Mouse (Mus musculus) limb, embryonic 10.5 days (tissue): ENCODE data around the gene Rarres2. TPM values are rescaled to one million over a fixed set of nuclear protein-coding genes. Genes with fewer than 3 reads are reported as not detected.

Source experiments
- DNase-seq: peaks from one replicate; pipeline ENCODE4 v3.0.0-alpha.2; 2017; ENCODE audit warnings: low spot score
- H3K27ac ChIP-seq: fragments of 300-500 bp; sonication (generic); 2 replicates; pipeline ENCODE4 v1.5.1; 2016; ENCODE audit warnings: mild to moderate bottlenecking
- H3K27me3 ChIP-seq: fragments of 300-500 bp; sonication (generic); 2 replicates; pipeline ENCODE4 v1.6.1; 2016; ENCODE audit warnings: low read depth, mild to moderate bottlenecking; ENCODE audit not compliant: poor library complexity, severe bottlenecking
- H3K36me3 ChIP-seq: fragments of 300-500 bp; sonication (generic); 2 replicates; pipeline ENCODE4 v1.6.1; 2016; ENCODE audit warnings: mild to moderate bottlenecking, moderate library complexity
- H3K4me1 ChIP-seq: fragments of 300-500 bp; sonication (generic); 2 replicates; pipeline ENCODE4 v1.6.1; 2016
- H3K4me3 ChIP-seq: fragments of 300-500 bp; sonication (generic); 2 replicates; pipeline ENCODE4 v1.5.1; 2016; ENCODE audit warnings: mild to moderate bottlenecking, moderate library complexity
- H3K9me3 ChIP-seq: fragments of 300-500 bp; sonication (generic); replicated peaks from 2 replicates; pipeline ENCODE4 v1.6.1; 2016; ENCODE audit warnings: mild to moderate bottlenecking
- WGBS: fragments of 180-500 bp; shearing (Covaris S2); methylation state at CpG from one replicate; pipeline ENCODE4 v1.1.7; 2016; 5-methylcytosine and 5-hydroxymethylcytosine counted together
- polyA plus RNA-seq: library from polyadenylated mRNA; unstranded; fragments of >200 nt; fragmentation: Nextera tagmentation; extraction: Ambion mirVana; gene quantifications from 2 replicates; pipeline ENCODE4 v1.2.1, GENCODE M21; 2016

Rarres2 gene
- polyA plus RNA-seq, 1 experiment from 2014 or later = 6.1 TPM

DNA sequence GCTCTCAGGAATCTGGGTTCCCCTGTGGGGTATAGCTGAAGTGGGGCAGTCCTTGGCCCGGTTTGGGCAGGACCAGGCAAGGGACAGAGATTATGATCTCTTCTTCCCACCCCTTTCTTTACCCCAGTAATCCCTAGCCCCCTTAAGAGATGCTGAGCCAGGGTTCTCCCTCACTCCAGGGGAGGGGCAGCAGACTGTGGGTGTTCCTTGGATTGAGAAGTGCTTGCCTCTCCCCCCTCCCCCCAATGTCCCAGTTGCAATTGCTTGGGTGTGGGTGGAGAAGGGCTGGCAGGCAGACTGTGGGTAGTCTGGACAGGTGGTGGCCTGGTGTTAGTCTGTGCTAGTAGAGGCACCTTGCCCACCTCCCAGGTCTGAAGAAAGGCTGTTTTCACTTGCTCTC lies 22.7 kb upstream of the Rarres2 start:
- peaks cover 25% of the 10 kb centered on the region for H3K4me1 ChIP-seq
- H3K27me3 ChIP-seq = no peaks in the 10 kb centered on the region
- 60% methylated on average over 1 of the region's 1 CpGs for WGBS
- H3K9me3 ChIP-seq = peaks cover 22% of the 10 kb centered on the region
- DNase-seq = no peak
- H3K27ac ChIP-seq = peak overlapping the region; percentile 97
- peaks cover 54% of the 10 kb centered on the region for H3K36me3 ChIP-seq
- H3K4me3 ChIP-seq = peak overlapping the region; percentile 90

DNA sequence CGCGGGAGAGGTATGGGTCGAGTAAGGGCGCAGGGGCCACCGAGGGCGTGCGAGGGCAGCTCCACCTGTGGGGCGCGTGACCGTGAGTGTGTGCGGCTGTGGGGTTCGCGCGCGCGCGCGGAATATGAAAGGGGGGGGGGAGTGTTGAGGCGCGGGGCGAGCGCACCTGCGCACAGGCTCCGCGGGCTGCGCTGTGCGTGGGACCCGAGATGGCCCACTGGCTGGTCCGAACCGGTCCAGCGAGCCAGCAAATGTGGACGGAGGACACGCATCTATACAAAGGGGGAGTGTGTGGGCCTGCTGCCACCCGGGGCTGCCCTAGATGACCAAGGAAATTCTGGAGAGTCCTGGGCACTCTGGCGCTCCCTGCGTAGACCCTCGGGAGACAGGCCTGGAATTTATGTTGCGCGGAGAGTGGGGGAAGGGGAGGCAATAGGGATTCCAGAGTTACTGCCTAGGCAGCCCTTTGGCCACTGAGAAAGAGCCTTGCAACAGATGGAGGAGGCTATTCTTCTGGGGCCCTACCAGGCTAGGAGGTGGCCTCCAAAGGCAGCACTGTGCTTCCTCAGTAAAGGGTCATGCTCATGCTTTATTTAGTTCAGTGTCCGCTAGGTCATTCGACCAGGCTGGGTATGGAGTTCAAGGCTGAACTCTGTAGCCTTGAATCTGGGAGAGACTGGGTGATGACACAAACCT lies 21.6 kb upstream of the Rarres2 start:
- H3K9me3 ChIP-seq = peaks cover 22% of the 10 kb centered on the region
- H3K27me3 ChIP-seq = no peaks in the 10 kb centered on the region
- H3K27ac ChIP-seq = peak overlapping the region; percentile 97
- H3K4me1 ChIP-seq = peaks cover 30% of the 10 kb centered on the region
- peak overlapping the region; percentile 90 for H3K4me3 ChIP-seq
- WGBS = 1% methylated on average over 41 of the region's 41 CpGs
- peak; percentile 75 for DNase-seq
- peaks cover 43% of the 10 kb centered on the region for H3K36me3 ChIP-seq

DNA sequence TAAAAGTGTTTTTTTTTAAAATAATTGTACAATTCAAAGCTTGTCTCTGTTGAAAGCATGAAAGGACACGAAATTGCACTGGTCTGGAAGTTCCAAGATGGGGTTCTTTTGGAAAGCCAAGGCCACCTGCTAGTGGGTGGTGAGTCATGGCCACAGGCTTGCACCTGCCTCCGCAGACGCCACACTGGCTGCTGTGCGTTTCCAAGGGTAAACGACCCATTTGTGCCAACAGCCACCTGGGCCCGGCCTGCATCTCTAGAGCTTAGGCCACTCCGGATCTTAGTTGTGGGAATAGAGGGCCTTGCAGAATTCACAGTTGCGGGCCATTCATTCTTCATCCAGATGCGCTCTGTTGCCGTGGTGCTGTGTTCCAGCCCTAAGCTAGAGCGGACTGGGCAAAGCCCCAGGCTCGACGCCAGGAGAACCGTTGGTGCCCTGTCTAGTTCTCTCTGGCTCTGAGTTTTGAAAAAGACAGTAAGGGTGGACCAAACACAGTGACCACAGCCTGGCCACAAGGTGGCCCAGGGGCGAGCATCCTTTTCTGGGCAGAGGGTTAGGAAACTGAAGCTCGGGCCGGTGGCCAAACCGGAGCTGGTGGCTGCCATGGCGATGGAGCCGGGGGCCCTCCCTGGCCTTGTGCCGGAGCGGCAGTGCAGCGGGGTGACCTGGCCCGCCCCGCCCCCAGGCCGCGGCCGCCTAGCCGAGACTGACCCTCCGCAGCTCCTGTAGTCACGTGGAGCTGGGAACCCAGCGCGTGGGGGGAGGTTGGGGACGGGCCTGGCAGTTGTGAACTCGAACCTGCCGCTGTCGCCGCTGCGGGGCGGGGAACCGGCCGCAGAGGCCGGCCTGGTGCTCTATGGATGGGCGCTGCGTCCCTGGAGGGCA lies 20.8 kb upstream of the Rarres2 start, which contains the start of the genes Repin1 and Gm44965:
Repin1 (plus strand) TSS at position 726 of the 885 bp plus-strand sequence.
Gm44965 (plus strand) TSS at position 784 of the 885 bp plus-strand sequence.
- 7% methylated on average over 45 of the region's 45 CpGs for WGBS

DNA sequence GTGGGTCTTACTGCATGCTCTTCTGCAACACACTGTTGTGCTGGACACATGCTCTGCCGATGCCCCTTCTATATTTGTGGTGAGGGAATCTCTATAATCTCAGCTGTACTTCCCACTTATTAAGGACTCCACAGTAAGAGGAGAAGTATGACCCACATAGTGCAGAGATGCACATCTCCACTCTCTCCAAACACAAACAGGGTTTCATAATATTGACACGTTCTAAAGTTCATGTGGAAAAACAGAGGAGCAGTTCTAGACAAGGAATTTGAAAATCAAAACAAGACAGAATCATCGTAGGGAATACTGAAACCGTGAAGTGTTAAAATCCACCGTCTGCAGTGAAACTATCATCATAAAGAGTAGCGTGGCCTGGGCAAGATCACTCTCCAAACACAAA lies 19.3 kb upstream of the Rarres2 start:
- peaks cover 20% of the 10 kb centered on the region for H3K36me3 ChIP-seq
- no peaks in the 10 kb centered on the region for H3K27me3 ChIP-seq
- no peak overlapping the region for H3K4me3 ChIP-seq
- WGBS = 91% methylated on average over 6 of the region's 6 CpGs
- DNase-seq = no peak
- H3K4me1 ChIP-seq = peaks cover 32% of the 10 kb centered on the region
- H3K27ac ChIP-seq = no peak overlapping the region
- peaks cover 10% of the 10 kb centered on the region for H3K9me3 ChIP-seq

More for the DNA sequence above, 20.8 kb upstream of the Rarres2 start, which contains the start of the genes Repin1 and Gm44965:
- Histone ChIP-seq H3K9me3 (peaks cover 22% of the 10 kb centered on the region), H3K27me3 (no peaks in the 10 kb centered on the region), H3K27ac (peak within 1 kb of the TSS; percentile 97), H3K4me1 (peaks cover 32% of the 10 kb centered on the region), H3K36me3 (peaks cover 35% of the 10 kb centered on the region), H3K4me3 (peak within 1 kb of the TSS; percentile 90)
- DNase-seq = peak; percentile 95

DNA sequence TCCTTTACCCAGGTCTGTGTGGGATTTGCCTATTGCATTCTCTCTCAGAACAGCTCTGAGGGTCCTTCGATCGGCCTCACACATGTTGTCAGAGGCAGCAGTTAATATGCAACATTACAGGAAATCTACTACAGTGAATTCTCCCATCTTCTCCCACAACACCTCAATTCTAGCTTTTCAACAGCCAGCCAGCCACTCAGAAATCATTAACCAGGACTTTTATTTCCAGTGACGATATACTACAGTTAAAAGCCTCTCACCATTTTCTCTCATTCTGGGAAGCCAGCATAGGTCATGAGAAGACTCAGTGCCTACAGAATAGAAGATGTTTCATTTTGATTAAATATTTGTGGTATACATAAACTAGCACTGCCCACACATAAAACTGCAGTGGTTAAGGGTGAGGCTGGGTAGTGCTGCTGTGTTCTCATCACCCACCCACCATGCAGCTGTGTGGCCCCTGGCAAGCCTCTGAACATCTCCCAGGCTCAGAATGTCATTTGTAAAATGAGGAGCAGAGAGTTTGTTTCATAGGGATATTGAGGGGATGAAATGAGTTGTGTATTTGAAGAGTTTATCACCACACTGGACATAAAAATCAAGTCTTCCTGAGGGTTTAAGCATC lies 18.7 kb upstream of the Rarres2 start:
- H3K9me3 ChIP-seq = peaks cover 5% of the 10 kb centered on the region
- WGBS = 91% methylated on average over 3 of the region's 3 CpGs
- no peaks in the 10 kb centered on the region for H3K27me3 ChIP-seq
- peaks cover 32% of the 10 kb centered on the region for H3K4me1 ChIP-seq
- no peak overlapping the region for H3K27ac ChIP-seq
- no peak overlapping the region for H3K4me3 ChIP-seq
- peaks cover 15% of the 10 kb centered on the region for H3K36me3 ChIP-seq
- no peak for DNase-seq

DNA sequence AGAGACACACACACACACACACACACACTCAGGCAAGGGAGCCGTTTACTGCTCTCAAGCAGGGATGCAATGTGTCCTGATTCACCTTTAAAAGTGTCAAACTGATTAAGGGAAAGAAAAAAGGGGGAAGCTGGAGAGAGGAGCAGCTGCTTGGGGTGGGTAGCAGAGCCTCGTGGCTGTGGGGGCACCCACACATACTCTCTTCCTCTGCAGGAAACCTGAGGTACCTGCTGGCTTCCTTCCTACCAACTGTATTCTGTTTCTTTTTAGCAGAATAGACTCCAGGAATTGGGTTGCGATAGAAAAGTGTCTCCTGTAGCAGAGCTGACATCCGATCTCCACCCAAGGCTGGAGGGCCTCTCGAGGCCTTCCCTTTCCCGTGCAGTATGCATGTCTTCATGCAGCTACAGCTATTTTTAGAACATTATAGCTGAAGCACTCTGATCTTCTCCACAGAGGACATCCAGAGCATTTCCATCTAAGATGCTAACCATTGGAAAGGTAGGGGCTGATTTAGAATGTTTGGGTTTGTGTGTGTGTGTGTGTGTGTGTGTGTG lies 16.7 kb upstream of the Rarres2 start, which contains the start of gene Gm45021:
Gm45021 (plus strand) TSS at position 417 of the 557 bp plus-strand sequence.
- H3K27ac ChIP-seq = no peak within 1 kb of the TSS
- WGBS = 53% methylated on average over 6 of the region's 6 CpGs
- H3K9me3 ChIP-seq = no peaks in the 10 kb centered on the region
- peaks cover 19% of the 10 kb centered on the region for H3K4me1 ChIP-seq
- no peak for DNase-seq
- H3K27me3 ChIP-seq = no peaks in the 10 kb centered on the region
- H3K36me3 ChIP-seq = no peaks in the 10 kb centered on the region
- no peak within 1 kb of the TSS for H3K4me3 ChIP-seq

DNA sequence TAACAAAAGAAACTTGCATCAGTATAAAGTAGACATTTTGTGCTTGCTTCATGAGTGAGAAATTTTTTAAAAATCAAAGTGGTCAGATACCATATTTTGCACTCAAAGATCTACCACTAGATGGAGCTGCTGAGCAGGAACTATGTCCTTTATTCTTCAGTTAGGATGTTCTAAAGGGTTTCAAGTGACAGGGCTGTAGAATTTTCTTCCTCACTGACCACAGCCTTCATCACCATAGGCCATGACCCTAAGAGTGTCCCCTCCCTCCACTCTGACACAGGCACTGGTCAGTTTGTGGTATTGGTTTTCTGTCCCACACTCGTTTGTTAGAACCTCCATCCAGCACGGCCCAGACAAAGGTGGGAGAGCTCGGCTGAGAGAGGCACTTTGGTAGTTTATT lies 9.4 kb upstream of the Rarres2 start:
- Histone ChIP-seq H3K27ac (no peak overlapping the region), H3K27me3 (no peaks in the 10 kb centered on the region), H3K36me3 (no peaks in the 10 kb centered on the region), H3K4me3 (no peak overlapping the region), H3K9me3 (no peaks in the 10 kb centered on the region), H3K4me1 (peaks cover 6% of the 10 kb centered on the region; the same call in 1 of the 2 replicates)
- WGBS = 83% methylated on average over 3 of the region's 3 CpGs
- DNase-seq = no peak

DNA sequence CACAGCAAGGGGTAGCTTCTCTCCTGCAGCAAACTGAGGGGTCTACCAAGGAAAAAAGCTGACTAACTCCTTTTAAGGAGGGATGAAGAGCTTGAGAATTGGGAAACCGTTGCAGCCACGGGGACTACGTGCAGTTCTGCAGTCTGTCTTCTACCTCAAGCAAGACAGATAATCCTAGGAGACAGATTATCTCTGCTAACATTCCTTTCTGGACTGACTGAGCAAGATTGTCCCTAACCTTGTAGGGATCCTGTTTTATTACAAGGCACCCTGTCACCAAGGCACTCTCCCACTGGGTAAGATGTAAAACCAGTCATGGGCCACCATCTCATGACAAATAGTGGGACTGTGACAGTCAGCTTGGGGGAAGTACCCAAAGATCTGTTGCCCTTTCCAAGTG lies 8.7 kb upstream of the Rarres2 start:
- Histone ChIP-seq H3K36me3 (no peaks in the 10 kb centered on the region), H3K27me3 (no peaks in the 10 kb centered on the region), H3K4me1 (peaks cover 6% of the 10 kb centered on the region; the same call in 1 of the 2 replicates), H3K9me3 (no peaks in the 10 kb centered on the region), H3K4me3 (no peak overlapping the region), H3K27ac (no peak overlapping the region)
- DNase-seq = no peak
- 66% methylated on average over 3 of the region's 3 CpGs for WGBS

DNA sequence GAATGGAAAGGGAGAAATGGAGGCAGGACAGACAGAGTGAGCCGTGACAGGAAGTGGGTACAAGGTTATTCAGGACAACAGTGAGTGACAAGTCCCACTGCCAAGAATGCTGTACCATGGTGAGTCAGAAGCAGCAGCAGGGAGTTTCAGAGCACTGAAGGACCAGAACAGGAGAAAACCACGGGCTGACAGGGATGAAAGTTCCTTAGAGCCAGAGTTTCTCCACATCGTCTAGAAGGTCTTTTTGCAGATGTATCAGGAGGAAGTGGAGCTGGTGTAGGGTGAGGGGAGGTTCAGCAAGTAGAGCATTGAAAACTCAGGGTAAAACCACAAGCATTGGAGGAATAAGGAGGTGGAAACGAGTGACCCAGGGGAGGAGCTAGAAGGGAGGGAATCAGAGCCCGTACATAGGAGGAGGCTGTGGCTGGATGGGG lies 6.6 kb upstream of the Rarres2 start:
- peaks cover 6% of the 10 kb centered on the region; the same call in 1 of the 2 replicates for H3K4me1 ChIP-seq
- 36% methylated on average over 5 of the region's 5 CpGs for WGBS

DNA sequence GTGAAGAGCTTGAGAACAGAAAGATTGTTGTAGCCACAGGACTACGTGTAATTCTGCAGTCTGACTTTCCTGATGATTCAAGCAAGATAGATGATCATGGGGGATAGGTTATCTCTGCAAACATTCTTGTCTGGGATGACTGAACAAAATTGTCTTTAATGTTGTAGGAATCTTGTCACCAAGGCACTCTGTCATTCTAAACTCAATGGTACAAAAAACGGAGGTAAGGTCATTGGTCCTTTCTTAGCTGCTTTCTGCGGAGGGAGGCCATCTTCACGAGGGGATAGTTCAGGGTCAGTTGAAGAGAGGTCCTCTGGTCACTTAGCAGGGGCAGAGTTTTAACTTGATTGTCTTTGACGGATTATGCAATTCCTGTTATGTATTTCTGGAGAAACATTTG lies 6.1 kb upstream of the Rarres2 start:
- Histone ChIP-seq H3K27me3 (no peaks in the 10 kb centered on the region), H3K4me3 (no peak overlapping the region), H3K27ac (no peak overlapping the region), H3K9me3 (no peaks in the 10 kb centered on the region), H3K4me1 (peaks cover 10% of the 10 kb centered on the region), H3K36me3 (no peaks in the 10 kb centered on the region)
- WGBS = 52% methylated on average over 5 of the region's 5 CpGs
- DNase-seq = no peak

More for the DNA sequence above, 6.6 kb upstream of the Rarres2 start:
- Histone ChIP-seq H3K9me3 (no peaks in the 10 kb centered on the region), H3K27ac (no peak overlapping the region), H3K36me3 (no peaks in the 10 kb centered on the region), H3K27me3 (no peaks in the 10 kb centered on the region), H3K4me3 (no peak overlapping the region)
- no peak for DNase-seq

DNA sequence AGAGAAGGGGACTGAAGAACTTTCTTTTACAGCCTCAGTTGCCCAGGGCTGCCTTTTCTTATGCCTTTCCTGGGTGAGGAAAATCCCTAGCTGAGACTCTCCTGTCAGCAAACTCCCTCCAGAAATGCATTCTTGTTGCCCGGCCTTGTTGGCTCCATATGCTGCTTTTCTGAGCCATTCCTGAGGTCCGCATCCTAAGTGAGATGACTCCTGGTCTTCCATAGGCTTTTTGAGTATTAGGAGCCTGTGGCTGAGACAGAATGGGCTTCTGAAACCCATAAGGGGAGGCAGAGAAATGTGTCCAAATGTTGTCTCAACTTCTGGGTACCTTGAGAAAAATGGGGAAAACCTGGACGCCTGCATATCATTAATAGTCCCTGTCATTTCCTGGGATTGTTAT lies 1.4 kb upstream of the Rarres2 start:
- peaks cover 22% of the 10 kb centered on the region for H3K4me1 ChIP-seq
- 55% methylated on average over 3 of the region's 3 CpGs for WGBS
- H3K27ac ChIP-seq = peak overlapping the region; percentile 64; the same call in 1 of the 2 replicates

DNA sequence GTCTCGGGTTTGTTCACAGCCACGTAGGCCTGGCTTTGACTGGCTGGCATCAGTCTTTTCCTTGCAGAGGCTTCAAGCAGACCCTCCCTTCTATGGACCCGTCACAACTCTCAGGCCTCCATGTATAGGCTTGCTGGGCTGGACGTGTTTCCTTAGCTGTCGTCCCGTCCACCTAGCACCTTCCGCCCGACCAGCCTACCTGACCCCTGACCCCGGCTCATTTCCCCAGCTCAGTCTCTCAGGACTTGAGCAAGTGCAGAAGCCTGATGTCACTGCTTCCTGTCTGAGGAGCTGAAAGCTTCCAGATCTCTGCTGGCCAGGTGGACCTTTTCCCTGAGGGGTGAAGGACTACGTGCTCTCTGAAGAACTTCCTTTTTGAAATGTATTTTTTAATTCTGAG lies 691 bp upstream of the Rarres2 start:
- Histone ChIP-seq H3K27me3 (no peaks in the 10 kb centered on the region), H3K4me1 (peaks cover 27% of the 10 kb centered on the region), H3K9me3 (no peaks in the 10 kb centered on the region), H3K4me3 (no peak overlapping the region), H3K36me3 (peaks cover 20% of the 10 kb centered on the region), H3K27ac (peak overlapping the region; percentile 78)
- WGBS = 12% methylated on average over 10 of the region's 10 CpGs
- DNase-seq = peak; percentile 76

More for the DNA sequence above, 1.4 kb upstream of the Rarres2 start:
- no peak overlapping the region for H3K4me3 ChIP-seq
- peaks cover 14% of the 10 kb centered on the region for H3K36me3 ChIP-seq
- H3K9me3 ChIP-seq = no peaks in the 10 kb centered on the region
- DNase-seq = no peak
- H3K27me3 ChIP-seq = no peaks in the 10 kb centered on the region
